Mouse (Mus musculus) granulocyte monocyte progenitor cell, adult 5-6 weeks (primary cell): ENCODE measurements around the gene Vcam1. TPM values are rescaled to one million over a fixed set of nuclear protein-coding genes. Genes with fewer than 3 reads are reported as not detected.

Experiments
- ATAC-seq: replicated peaks from 2 replicates; pipeline ENCODE4 v1.8.0; 2016; ENCODE audit warnings: mild to moderate bottlenecking, moderate TSS enrichment, inconsistent platforms; ENCODE audit not compliant: poor library complexity, severe bottlenecking
- total RNA-seq, 2 experiments: library from RNA; stranded (forward) in 1 of 2; stranded (reverse) in 1 of 2; fragments of 200-712, 200-1000 nt in 1 of 2; fragments of >200 nt in 1 of 2; fragmentation: Nextera tagmentation in 1 of 2; gene quantifications; 2 replicates each; pipeline ENCODE4 v1.2.3; 2014 to 2017

Gene Vcam1
- total RNA-seq (2014; fragmentation: Nextera tagmentation) (6.3 and 6.9 TPM in 2 replicates), total RNA-seq (2017) (12.9 TPM in 2 replicates)

DNA sequence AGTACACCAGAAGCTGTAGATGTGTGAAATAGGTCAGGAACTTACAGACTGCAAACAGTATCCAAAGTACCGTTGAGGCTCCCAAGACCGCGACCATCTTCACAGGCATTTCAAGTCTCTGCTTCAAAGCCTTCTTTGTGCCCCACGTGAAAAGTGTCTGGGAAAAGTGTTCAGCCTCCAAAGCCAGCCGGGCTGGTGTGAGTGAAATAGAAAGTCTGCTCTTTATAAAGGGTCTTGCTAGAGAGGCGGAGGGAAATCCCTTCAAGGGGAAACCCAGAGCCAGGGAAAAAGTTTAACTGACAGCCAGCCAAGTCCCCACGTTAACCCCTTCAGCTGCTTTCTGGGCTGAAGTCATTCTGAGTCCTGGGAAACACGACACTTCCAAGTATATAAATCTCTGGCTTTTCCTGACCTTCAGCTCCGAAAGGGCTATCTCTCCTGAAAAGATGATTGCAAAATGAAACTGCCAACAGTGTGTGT, at the start of gene Vcam1:
Gene Vcam1 (minus strand): TSS at position 430 of the 480 bp plus-strand sequence.
- no peak for ATAC-seq

DNA sequence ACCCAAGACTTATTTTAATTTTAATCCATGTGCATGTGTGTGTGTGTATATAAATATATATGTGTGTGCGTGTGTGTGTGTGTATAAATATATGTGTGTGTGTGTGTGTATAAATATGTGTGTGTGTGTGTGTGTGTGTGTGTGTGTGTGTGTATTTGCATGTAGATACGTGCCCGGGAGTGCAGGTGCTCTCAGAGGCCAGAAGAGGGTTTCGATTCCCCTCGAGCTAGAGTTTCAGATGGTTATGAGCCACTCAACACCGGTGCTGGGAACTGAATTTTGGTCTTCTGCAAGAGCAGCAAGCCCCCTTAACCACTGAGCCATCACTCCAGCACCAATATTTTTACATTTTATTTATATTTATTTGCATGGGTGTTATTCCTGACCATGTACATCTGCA, 45.6 kb upstream of the Vcam1 start:
- ATAC-seq, result no peak

DNA sequence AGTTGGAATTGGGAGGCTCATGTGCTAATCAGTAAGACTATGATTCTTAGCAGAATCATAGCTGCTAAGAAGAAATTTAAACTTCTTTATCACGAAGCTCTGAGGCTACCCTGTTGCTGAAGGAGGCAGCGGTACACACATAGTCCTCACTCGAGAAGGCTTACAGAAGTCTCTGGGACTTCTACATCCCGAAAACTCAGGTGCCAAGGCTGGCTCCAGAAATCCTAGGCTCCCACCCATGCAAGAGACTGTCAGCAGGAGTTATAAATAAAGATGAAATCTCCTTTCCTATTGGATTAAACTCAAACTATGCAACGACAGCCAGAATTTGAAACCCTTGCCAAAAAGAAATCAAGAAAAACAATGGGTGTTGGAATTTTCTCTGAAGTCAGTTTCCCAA, 42.0 kb upstream of the Vcam1 start:
- ATAC-seq, result no peak

DNA sequence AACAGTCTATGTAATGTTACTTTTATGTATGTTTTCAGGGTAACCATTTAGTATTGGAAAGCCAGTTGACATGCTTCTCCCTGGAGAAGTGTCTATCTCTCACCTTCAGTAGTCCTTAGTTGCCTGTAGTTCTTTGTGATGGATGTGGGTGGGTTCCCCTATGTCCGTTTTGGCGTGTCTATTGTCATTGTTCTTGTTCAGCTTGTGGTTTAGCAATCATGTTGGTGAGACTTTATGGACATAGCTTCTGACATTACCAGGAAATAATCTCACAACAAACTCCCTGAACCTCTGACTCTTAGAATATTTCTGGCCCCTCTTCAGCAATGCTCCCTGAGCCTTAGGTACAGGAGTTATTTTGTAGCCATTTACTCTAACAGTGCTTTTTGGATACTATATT, 38.6 kb upstream of the Vcam1 start:
- ATAC-seq, result no peak

DNA sequence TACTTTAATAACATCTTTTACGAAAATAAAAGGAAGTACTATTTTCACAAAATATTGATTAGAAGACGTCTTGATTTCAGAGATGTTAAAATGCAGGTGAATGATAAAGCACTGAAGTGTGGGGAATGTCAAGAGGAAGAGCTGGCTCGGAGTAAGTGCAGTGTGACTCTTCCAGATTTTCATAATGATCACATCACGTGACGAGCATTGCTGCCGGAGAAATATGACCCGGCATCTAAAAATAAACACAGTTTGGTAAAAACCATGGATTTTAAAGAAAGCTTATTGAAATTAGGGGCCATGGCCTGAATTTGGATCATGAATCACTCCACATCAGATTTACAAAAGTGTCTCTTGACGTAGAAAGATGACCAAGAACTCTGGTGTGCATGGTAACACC, 36.8 kb upstream of the Vcam1 start:
- ATAC-seq, result no peak

DNA sequence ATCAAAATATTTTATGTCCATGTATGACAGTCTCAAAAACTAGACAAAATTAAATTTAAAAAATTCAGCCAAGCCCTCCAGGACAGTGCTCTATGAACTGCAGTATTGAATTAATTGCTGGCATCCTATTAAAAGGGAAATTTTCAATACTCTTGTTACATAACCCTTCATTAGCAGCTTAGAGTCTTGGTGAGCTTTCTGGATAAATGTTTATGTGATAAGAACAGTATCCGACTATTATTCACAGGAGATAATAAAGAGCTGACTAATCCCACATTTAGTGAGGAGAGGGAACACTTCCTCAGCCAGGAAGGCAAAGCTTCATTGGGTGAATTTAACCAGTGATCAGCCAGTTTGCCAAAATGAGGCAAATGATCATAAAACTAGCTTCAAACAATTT, 35.5 kb upstream of the Vcam1 start:
- ATAC-seq, result no peak

DNA sequence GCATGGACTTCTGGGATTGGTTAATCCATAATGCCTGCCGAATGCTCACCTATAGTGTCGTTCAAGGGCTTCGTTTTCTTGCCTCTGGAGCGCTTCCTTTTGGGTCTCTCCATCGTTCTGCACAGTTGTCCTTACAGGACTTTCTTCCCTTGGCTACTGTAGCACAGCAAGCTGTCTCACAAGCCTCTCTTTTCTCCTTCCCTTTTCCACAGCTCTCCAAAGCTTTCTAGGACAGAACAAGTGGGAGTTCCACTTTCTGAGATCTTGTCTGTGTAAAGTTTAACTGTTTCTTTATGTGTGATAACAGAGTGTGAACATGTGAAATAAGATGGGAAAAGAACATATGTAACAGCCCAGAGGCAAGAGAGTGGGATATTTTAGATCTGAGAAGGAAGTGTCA, 34.0 kb upstream of the Vcam1 start:
- no peak for ATAC-seq

DNA sequence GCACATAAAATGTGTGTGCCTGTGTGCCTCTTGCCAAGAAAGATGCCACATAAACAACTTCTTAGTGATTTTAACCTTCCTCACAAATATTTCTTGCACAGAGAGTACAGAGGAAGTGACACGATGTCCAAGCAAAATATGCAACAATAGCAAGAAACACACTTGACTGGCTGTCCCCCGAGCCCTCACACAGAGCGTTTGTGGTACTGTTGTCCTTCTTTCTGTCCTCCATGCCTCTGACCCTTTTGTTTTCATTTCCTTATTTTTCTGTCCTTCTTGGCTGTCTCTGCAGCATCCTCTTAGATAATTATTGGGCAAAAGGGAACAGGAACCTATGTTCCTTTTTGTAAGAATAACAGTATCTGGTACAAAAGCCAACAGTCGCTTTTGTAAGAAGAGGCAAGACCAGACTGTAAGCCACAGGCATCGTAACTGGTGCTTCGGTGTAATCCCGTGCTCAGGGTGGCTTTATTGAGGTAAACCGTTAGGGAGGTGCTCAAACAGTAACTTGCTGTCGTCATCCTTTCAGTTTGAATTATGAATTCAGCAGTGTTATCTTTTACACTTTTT, 32.7 kb upstream of the Vcam1 start:
- peak; percentile 85 for ATAC-seq

DNA sequence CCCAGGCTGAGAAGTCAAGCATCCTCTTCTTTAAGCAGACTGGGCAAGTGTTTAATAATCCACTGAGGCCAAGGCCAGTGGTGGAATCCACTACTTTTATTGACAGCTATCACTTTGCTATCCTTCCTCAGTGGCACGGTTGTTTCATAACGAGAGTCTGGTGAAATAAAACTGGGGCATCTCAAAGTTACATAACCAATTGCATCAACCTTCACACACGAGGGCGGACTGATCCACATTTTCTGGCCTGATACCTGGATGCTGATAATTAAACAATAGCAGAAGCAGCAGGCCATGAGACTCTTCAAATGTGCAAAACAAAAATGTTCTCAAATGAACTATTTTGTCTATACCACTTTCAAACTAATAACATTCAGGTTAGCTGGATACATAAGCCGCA, 29.9 kb upstream of the Vcam1 start:
- ATAC-seq, result peak; percentile 32; the same call in 1 of the 2 replicates

DNA sequence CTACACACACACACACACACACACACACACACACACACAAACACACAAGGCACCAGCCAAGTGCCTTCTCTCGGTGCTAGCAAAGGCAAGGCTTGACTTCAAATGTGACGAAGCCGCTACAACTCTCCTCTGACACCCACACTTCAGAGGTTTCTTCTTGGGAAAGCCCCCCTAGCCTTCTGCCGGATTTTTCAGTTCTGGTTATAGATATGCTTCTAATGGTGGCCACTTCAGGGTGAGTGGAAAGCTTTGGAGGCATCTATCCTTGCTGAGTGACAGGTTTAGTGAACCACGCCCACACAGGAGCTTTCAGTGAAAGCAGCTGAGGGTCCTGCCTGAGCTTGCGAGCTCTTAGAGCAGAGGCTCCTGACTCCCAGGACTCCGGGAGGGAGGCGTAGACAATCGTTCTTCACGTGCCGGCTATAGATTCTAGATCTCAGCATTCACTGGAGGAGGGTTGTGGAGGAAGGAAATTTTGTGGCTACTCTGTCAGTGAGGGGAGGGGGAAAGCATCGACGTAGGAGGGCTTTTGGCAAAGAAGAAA, 28.0 kb upstream of the Vcam1 start:
- ATAC-seq, result no peak

DNA sequence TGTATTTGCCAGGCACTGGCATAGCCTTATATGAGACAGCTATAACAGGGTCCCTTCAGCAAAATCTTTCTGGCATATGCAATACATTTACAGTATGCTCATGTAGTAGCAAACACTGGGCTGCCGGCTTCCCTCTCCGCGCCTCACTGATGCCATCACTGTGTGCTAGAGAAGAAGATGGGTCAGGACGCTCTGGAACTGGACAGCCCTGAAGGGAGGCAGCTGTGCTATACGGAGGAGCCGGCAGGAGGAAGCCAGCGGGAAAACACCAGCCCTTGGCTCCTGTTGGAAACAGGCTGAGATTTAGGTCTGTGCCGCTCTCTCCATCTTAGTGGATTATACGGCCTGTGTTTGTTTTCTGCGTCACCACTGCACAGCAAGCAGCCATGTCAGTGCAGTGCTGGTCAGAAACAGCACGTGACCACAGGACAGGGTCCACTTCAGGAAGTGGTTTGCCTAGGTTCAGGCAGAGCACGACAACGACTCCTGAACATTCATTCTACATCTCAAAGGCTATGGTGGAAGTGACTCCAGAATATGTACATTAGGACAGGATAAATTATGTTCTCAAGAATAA, 20.7 kb upstream of the Vcam1 start:
- ATAC-seq, result no peak

DNA sequence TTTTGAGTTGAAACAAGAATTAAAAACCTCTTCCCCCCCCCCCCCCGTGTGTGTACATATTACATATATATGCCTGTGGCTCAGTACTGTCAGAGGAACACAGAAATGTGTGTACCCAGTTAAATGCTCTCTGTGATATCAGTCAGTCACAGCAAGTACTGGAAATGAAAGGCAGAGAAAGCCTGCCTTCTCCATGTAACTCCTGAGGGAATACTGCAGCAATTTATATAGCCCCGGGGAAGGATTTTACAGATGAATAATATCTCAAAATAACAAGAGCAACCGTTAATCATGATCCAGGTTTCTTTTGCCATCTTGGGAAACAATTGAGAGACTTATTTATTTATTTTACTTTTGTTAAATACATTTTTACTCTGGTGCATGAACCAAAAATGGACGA, 19.6 kb upstream of the Vcam1 start:
- no peak for ATAC-seq

DNA sequence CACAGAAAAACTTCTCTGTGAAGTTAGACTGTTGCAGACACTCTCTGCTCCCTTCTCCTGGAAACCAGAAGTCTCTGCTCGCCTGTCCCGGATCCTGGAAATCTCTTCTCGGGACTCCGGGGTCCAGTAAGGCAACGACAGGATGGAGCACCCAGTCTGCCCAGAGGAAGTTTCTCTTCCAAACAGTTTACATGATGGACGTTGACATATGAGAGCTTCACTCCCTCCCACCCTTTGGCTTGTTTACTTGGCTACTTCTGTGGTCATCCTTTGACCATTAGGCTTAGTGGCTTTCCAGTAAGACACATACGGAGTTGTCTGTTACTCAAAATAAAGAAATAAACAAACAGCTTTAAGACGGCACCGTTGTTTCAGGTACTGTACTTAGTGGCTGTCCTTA, 19.2 kb upstream of the Vcam1 start:
- ATAC-seq, result no peak

DNA sequence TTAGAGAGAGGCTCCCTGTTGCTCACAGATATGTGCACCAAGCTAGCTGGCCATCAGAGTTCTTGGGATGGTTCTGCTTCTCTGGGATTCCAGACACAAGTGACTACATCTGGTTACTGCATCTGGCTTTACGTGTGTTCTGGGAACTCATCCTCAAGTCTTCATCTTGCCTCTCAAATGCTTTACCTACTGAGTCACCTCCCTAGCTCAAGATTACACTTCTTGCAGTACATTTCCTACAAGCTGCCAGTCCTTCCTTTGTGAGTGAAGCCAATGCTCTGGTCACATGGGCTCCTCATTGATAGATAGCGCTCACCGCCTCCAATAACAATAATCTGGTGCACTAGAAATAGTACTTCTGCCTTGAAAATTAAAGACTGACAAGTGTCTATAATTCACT, 11.7 kb upstream of the Vcam1 start:
- ATAC-seq, result no peak

DNA sequence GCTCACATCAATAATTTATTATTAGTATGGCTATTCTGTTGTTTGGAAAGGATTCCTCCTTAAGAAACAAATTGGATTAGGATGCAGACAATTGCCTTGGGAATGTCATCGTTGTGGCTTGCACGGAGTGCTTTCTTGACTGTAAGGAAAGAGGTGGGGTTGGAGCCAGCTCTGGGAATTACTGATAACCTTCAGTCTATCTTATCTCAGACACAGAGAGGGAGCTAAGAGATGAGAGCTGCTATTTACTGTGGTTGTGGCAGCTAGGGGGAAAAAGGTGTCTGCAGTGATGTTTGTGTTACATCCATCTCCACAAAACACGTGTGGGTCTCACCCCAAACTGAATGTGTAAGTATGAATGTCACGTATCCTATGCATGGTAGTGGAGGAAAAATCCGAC, 9.5 kb upstream of the Vcam1 start:
- ATAC-seq, result no peak

DNA sequence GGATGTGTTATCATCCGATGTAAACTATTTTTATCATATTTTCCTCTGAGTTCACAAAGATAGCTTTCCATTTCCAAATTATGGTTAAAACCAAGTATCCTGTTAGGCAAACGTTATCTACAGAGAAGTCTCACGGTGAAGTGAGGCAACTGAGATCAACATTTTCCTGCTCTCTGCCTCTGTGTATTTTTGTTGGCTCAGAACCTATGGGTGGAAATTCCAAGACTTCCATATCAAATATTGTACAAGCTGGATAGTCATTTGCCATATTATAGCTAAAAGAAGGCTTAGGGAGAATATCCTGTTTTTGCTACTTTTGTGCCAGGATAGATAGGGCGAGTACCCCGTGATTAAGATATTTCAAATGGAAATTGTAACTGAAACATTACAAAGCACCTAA, 8.6 kb upstream of the Vcam1 start:
- no peak for ATAC-seq

DNA sequence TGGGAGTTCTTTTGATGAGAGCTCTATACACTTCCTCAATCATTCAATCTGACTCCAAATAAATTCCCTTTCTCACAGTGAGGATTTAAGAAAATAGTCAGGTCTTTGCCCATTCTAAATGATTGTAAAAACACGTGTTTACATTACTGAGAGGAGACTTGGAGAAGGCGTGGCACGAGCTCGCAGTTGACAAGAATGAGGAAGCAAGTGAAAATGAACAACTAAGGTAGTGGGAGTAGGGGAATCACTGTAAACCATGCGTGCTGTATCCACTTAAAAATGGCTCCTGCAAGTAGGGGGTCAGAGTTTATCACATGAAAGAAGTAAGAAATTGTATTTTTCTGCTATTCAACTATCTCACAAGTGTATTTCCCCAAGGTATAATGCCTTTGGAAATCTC, 3.9 kb upstream of the Vcam1 start:
- ATAC-seq, result peak; percentile 40; the same call in 1 of the 2 replicates

DNA sequence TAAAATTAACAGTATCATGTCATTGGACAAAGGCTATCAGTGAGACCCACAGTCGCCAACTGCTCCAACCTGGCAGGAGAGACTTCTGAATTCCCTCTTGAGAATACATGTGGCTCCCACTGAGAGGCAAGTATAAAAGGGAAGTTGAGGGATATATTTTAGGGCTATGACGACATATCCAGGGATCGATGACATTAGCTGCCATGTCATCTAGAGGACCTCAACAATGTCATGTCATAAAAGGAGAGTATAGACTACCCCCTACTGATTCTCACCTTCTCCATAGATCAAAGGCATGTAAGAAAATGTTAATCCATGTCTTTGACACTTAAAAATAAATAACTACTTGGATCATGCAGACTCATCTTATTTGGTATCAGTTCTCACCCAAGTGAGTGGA, 1.2 kb upstream of the Vcam1 start:
- ATAC-seq, result peak; percentile 66

DNA sequence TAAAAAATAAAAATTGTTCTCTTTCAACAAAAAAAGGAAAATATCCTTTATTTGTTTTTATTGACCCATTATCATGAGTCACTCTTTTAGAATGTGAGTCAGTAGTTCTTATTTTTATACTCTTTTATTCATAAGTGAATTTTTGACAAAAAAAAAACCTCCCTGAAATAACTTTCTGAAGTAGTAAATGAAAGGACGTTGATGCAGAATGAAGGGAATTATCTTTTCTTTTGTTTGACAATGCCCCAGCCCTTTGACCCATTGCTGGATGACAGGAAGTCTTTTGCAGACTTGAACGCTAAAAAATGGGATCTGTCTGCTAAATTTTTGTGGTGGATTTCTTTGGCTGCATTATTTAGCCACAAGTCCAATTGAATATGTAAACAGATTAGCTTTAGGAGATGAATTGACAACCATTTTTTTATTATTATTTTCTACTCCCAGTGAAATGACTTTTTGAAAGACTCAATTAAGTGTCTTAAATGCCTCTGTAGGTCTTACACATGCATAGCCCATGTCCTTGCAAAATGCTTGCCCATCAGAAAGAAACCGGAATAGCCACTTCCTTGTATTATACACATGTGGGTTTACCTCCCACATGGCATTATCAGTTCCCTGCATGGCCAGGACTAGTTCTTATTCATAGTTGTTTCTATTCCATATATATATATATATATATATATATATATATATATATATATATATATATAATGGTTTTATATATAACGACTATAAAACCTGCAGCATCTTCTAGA, 530 bp upstream of the Vcam1 start:
- peak; percentile 75 for ATAC-seq

DNA sequence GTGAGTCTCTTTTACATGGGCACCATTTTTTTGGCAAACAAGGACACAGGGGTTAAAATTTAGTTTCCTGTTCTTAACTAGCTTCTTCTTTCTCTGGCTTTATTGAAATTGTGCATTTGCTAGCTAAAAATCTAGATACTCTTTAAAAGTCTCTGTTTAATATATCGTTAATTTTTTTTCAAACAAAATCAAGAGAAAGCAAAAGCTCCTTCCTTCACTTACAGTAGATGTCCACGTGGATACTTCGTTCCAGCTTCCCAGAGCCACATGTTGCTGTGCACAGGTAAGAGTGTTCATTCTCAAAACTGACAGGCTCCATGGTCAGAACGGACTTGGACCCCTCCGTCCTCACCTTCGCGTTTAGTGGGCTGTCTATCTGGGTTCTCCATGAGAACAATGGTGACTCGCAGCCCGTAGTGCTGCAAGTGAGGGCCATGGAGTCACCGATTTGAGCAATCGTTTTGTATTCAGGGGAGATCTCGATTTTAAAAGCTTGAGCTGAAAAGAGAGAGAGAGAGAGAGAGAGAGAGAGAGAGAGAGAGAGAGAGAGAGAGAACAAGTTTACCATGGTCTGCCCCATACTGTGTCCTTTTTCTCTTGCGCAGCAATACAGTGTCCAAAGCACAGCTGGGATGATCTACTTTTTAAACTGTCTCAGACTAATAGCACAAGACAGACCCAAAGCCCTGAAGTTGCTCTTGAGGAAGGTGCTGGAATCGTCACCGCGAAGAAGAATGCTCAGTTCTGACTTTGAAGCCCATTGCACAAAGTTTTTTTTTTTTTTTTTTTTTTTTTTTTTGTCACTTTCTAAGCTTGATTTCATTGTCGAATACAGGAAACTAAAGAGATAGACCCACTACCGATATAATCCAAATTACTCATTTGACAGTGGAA, 930 bp downstream of the Vcam1 start:
- ATAC-seq, result no peak
